Mouse (Mus musculus) spleen, postnatal 4 days (tissue): ENCODE results near the gene Mark4.
A peak's percentile ranks its signal among the peaks of the same experiment; 100 is the strongest.

ENCODE experiments used
- DNase-seq, 2 experiments: peaks; one replicate each; pipeline ENCODE4 v3.0.0; 2022; ENCODE audit warnings: low spot score in 2 of 2

Gene Mark4

GRCm38 (mm10) chr7:19470308-19470707 lies 11.7 kb upstream of the Mark4 start:
- DNase-seq: no peak

- DNase-seq: no peak
These were observed 10.8 kb upstream of the Mark4 start for GRCm38 (mm10) chr7:19469404-19469803.

- DNase-seq: no peak
These were observed 9.7 kb upstream of the Mark4 start for GRCm38 (mm10) chr7:19468279-19468678.

- DNase-seq: no peak
These were observed 9.0 kb upstream of the Mark4 start for GRCm38 (mm10) chr7:19467638-19468037.

GRCm38 (mm10) chr7:19466602-19467145 lies 8.1 kb upstream of the Mark4 start:
- DNase-seq: no peak

- DNase-seq: no peak
These were observed 6.0 kb upstream of the Mark4 start for GRCm38 (mm10) chr7:19464367-19465307.

- DNase-seq: no peak
These were observed 4.3 kb upstream of the Mark4 start, which contains the start of gene Exoc3l2 for GRCm38 (mm10) chr7:19462884-19463381. TSS of gene Exoc3l2 (plus strand) at chr7:19463331.

- no peak for DNase-seq
These were observed 3.8 kb upstream of the Mark4 start for GRCm38 (mm10) chr7:19462443-19462842.

- peak; percentile 67 to 85 for DNase-seq
These were observed 2.9 kb upstream of the Mark4 start for GRCm38 (mm10) chr7:19461488-19461887.

GRCm38 (mm10) chr7:19460500-19460899 lies 1.9 kb upstream of the Mark4 start:
- DNase-seq: no peak

- no peak for DNase-seq
These were observed 686 bp upstream of the Mark4 start for GRCm38 (mm10) chr7:19459144-19459870.

GRCm38 (mm10) chr7:19458072-19458486 lies 542 bp downstream of the Mark4 start:
- peak; percentile 55 to 83 for DNase-seq

GRCm38 (mm10) chr7:19457414-19458071 lies 1.1 kb downstream of the Mark4 start:
- DNase-seq: no peak

GRCm38 (mm10) chr7:19456628-19457027 lies 2.0 kb downstream of the Mark4 start:
- DNase-seq: no peak

- no peak for DNase-seq
These were observed 2.7 kb downstream of the Mark4 start for GRCm38 (mm10) chr7:19455819-19456495.

GRCm38 (mm10) chr7:19455186-19455585 lies 3.4 kb downstream of the Mark4 start:
- DNase-seq: no peak

GRCm38 (mm10) chr7:19449165-19449564 lies 9.5 kb downstream of the Mark4 start:
- DNase-seq: no peak

- DNase-seq: no peak
These were observed 10.9 kb downstream of the Mark4 start for GRCm38 (mm10) chr7:19447689-19448088.

- no peak for DNase-seq
These were observed 13.8 kb downstream of the Mark4 start for GRCm38 (mm10) chr7:19444801-19445200.

GRCm38 (mm10) chr7:19443344-19443743 lies 15.3 kb downstream of the Mark4 start:
- DNase-seq: peak; percentile 74 to 94
